Mouse (Mus musculus) urinary bladder, adult 18-20 months (tissue): ENCODE results near the gene Cab39l.
A peak's percentile ranks its signal among the peaks of the same experiment; 100 is the strongest.
"Not testable (repeated sequence)": the region's sequence is repeated elsewhere in the genome, so short reads cannot be mapped to it uniquely, and the experiment has no call there.

Experiments used
- DNase-seq, 2 experiments: peaks; one replicate each; pipeline ENCODE4 v3.0.0; 2022; ENCODE audit warnings: low spot score in 2 of 2, mixed read lengths in 2 of 2

The Cab39l gene

DNA sequence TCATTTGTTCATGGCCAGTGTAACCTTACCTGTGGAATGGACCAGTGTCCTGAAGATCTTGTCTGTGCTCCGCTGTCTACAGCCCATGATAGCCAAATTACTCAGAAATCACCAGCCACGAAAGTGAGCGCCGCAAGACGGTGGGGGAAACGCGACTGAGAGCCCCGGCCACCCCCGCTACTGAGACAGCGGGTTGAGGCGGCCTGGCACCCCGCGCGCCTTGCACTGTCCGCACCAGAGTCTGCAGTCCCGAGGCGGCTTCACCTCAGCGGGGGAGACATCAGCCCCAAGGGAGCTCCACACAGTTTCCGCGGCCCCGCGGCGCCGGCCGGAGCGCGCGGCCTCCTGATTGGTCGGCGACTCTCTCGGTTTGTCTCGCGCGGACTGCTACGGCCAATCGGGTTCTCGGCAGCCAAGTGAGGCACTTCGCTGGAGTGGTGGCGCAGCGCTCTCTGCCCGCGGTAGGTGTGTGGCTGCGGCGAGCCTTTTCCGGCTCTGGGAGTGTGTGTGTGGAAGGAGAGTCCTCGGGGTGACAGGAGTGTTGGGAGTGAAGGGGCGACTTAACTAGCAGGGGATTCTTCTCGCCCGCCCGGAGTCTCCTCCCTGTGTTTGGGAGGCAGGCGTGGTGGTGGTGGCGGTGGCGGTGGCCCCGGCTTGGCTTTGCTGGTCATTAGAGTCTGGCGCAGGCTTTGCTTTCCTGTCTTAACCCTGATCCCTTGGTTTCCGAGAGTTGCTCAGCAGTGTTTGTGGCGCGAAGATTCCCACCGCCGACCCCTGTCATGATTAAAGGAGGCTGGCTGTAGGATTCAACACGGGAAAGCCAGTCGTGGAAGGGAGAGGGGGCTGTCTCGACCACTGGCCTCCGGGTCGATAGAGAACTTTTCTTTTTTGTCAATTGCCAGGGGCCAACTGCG, at the start of gene Cab39l, which contains the start of gene Setdb2:
TSS of gene Cab39l (plus strand) at position 415 of the 914 bp plus-strand sequence.
TSS of gene Setdb2 (minus strand) at position 327 of the 914 bp plus-strand sequence.
- DNase-seq, result peak; percentile 91 to 94

- DNase-seq, result no peak
Measured at GRCm38 (mm10) chr14:59395281-59395680, 45.5 kb upstream of the Cab39l start, which contains the start of gene Phf11c. Gene Phf11c, minus strand, starts transcription at chr14:59395381.

DNA sequence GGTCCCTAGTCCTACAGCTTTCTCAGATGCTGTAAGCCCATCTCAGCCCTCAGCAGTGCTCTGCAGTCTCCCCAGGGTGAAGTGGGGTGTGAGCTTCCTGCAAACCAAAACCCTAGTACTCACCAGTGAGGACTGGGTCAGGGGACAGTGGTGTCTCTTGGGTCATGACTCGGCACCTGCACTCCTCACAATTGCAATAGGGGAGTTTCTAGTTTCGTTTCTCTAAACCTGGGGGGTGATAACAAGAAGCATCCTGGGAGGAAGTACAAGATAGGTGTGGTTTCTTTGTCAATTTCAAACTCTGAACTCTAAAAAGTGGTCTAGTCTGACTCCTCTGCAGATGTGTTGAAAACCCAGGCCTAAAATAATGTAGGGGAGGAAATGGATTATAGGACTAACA, 43.8 kb upstream of the Cab39l start:
- no peak for DNase-seq

DNA sequence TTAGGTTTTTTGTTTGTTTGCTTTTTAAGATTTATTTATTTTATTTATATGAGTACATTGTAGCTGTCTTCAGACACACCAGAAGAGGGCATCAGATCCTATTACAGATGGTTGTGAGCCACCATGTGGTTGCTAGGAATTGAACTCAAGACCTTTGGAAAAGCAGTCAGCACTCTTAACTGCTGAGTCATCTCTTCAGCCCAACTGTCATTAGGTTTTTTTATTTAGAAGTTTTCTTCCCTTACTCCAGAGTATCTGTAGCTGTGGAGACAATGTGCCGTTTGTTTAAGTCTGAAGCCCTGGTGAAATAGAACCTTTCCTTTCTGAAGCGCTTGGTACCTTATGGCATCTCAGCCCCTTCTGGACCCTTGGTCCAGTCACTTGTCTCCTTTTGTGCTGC, 25.8 kb upstream of the Cab39l start:
- not testable (repeated sequence) for DNase-seq

- no peak for DNase-seq
Measured at GRCm38 (mm10) chr14:59418171-59418570, 22.6 kb upstream of the Cab39l start.

DNA sequence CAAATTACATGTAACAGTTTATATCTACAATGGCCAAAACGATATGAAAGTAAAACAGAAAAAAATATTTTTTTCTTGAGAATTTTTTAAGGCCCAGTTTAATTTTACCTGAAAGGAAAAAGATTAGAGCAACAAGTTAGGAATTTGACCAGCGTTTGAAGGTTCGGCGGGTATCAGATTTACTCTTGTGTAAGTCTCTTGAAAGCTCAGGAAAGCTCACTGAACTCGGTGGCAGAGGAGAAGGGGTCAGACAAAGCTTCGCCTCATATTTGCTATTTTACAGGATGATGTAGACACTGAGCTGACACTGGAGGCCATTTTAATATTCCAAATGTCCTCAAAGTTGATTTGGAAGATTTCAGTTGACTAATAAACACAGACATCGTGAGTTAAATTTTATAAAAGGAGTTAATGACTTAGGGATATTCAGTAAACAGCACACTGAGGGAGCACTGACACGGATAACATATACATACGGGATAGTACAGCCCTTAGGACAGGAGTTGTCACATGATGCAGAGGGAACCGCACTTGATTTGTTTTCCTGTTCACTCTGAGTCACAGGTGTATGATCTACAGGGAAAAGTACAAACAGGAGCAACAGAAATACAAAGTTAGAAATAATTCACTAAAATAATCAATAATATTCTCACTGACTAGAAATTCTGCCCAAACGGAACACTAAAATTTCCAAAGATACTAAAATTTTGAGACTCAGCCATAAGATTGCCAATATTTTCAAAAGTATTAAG, 17.7 kb upstream of the Cab39l start:
- no peak for DNase-seq

DNA sequence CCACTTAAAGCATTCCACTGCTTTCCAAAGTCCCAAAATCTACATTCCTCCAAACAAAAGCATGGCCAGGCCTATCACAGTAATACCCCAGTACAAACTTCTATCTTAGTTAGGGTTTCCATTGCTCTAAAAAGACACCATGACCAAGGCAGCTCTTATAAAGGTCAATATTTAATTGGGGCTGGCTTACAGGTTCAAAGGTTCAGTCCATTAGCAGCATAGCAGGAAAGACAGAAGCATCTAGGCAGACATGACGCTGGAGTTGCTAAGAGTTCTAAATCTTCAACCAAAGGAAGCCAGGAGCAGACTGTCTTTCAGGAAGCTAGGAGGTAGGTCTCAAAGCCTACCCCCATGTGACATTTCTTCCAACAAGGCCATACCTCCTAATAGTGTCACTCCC, 10.2 kb upstream of the Cab39l start:
- DNase-seq, result no peak

DNA sequence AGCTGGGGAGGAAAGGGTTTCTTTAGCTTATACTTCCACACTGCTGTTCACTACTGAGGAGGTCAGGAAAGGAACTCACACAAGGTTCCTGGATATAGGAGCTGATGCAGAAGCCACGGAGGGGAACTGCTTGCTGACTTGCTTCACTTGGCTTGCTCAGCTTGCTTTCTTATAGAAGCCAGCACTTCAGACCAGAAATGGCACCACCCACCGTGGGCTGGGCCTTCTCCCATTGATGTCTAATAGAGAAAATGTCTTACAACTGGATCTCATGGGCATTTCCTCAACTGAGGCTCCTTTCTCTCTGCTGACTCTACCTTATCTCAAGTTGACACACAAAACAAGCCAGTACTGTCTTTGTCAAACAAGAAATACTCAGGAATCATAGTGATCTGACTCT, 6.9 kb upstream of the Cab39l start:
- DNase-seq, result no peak

DNA sequence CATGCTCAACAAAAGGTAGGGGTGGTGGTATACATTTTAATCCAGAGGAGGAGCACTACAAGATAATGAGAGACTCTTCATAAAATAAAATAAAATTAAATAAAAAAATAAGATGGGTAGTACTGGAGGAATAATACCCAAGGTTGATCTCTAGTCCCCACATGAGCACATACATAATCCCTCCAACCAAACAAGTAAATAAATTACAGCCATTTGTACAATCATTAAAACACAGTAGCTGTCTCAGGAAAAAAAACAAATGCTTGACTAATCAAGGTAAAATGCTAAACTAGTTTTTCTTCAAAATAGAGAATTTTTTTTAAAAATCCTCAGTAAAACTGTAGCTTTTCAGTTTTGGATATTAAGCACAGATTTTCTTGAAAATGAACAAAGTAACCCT, 5.6 kb upstream of the Cab39l start:
- DNase-seq, result no peak

DNA sequence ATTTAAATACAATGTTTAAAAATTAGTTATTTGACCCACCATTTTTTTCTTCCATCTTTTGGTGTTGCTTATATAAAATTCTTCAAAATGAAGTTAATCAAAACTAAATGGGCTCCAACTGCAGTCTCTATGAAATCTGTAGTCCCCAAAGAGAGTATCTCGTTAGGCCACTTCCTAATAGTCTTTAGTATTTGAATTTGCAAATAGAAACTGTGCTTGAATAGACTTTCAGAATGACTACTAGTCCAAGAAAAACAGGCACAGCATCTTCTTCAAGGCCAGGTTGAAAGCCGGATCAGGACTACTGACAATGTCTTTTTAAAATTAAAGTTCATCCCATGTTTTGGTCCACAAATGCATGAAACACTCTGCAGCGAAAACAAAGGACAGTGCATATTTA, 3.4 kb upstream of the Cab39l start:
- DNase-seq, result no peak

DNA sequence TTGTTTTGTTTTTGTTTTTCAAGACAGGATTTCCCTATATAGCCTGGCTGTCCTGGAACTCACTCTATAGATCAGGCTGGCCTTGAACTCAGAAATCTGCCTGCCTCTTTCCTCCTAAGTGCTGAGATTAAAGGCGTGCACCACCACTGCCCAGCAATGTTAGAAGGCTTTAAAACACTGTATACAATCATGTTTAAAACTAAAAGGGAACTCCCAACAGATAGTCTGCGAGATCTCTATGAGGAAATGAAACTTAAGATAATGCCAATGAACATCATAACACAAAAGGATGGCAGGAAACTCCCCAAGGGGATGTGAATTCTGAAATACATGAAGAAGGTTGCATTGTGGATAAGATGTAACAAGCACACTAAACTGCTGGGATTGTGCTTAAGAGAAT, 2.3 kb upstream of the Cab39l start:
- no peak for DNase-seq

DNA sequence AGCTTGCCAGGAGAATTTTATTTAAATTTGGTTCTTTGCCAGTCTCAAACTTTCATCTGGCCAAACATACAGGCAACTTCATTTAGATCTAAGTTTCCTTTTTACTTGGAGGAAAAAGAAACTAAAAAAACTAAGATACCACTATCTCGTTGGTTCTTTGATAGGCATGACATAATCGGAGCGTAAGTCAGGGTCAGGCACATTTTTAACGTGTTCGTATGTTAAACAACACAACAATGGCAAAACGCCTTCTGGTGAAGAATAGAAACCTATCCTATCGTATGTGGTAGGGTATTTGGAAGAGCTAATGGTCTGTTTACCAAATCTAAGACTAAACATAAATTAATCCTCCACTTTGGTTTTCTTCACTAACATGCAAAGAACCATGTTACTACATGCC, 733 bp upstream of the Cab39l start:
- no peak for DNase-seq

DNA sequence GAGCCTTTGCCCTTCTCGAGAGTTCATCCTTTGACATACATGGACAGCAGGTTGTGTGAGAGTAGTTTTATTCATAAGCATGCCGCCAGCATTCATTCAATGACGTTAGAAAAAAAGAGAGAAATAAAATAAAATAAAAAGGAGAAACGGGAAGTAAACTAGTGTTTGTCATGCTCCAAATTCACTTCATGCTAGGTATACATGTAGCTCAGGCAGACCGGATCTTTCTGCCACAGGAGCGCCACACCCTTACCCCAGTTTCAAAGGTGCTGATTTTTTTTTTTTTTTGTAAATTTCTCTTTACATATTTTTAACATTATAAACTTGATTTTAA, 667 bp downstream of the Cab39l start:
- no peak for DNase-seq

GRCm38 (mm10) chr14:59445421-59445820, 4.6 kb downstream of the Cab39l start:
- no peak for DNase-seq

DNA sequence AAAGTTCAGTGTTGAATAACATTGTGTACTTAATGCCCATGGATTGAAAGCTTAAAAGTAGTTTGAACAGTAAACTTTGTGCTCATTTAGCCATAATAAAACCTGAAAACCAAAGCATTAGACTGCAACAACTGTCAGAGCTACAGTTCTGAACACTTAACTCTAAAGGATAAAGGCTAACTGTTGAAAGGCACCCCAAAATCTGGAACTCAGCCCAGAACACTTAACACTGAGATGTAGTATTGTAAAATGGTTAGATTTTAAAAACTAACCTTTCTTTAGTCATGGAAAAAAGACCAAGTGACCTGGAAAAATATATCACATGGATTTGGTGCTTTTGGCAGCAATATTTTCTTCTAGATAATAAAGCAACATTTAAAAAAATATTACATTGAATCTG, 7.2 kb downstream of the Cab39l start:
- DNase-seq, result no peak

- DNase-seq, result no peak
Measured at GRCm38 (mm10) chr14:59466503-59466902, 25.7 kb downstream of the Cab39l start.

- no peak for DNase-seq
Measured at GRCm38 (mm10) chr14:59467798-59468197, 27.0 kb downstream of the Cab39l start.

- no peak for DNase-seq
Measured at GRCm38 (mm10) chr14:59470781-59471180, 30.0 kb downstream of the Cab39l start.

GRCm38 (mm10) chr14:59478699-59479098, 37.9 kb downstream of the Cab39l start:
- peak in 1 of 2 experiments; percentile 49 for DNase-seq

DNA sequence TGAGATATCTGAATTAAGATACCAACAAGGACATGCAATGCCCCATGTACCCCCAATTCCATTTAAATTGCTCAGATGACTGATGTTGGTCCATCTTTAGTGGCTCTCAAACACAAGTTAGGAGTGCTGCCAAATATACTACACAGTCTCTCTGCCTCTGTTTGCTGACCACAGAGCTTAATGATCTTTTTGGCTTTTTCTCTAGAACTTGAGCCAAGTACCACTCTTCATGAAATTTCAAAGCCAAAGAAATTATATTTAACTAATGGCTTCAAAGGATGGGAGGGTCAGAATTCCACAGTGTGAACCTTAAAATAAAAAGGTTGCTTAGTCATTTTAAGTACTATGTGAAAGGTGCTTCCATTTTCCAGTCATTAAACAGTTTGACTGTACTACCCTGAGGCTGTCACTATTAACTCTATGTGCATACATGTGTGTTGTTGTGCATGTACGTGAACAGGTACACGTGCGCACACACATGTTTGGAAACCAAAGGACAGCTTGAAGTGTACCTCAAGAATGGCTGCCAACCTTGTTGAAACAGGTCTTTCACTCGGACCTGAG, 44.6 kb downstream of the Cab39l start:
- no peak for DNase-seq

DNA sequence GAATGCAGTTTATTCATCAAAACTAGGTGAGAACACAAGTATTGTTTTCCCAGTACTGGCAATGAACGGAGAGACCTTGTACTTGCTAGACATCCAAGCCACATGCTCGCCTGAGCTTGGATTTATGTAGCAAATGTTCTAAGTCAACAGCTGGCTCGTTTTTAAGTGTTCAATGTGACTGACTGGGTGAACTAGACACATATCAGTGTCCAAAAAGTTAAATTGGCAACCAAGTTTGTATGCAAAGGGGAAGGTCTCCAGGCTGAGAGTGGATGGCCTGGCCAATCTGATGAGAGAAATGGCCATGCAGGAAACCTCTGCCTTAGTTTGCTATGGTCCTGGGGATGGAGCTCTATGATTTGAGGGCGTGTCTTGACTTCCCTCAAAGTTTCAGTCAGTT, 51.6 kb downstream of the Cab39l start:
- no peak for DNase-seq

GRCm38 (mm10) chr14:59497928-59498327, 57.2 kb downstream of the Cab39l start:
- no peak for DNase-seq

DNA sequence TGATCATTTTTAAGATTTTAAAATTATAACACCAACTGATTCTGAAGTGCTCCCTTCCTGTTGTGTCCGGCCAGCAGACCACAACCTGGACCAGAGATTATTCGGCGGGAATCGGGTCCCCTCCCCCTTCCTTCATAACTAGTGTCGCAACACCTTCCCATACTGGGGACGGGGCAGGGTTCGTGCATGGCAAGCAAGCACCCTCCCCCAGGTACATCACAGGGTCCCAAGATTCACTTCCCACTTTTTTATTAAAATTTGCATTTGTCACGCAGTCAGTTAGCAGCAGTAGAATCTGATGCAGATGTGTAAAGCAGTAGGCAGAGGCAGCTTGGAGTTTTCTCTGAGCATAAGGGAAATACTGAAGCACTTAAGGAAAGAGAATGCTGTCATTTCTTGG, 64.1 kb downstream of the Cab39l start:
- no peak for DNase-seq
